Mouse (Mus musculus): ENCODE measurements around the gene Clrn3.

DNA sequence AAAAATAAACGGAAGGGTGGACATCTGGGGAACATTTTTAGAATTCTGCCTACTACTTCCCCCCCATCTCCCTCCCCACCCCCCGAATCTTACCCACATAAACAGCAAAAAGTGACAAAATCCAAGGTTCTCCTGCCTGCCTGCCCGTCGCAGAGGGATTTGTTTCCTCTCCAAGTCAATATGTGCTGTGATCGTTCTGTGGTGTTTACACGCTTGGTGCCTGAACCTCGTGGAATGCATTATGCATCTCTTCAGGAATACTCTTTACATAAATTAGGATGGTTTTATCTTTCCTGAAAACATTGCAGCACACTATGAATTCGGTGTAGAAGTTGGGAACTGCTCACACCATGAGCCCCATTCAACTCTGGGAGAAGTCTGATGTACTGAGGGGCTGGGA is 35.6 kb upstream of the Clrn3 start:
- TF ChIP-seq POLR2A (IDR thresholded peaks at IDR 0.05; ENCODE audit: low read depth, low read length) (no peak), CTCF (IDR thresholded peaks at IDR 0.05; ENCODE audit: extremely low read depth, insufficient read length, insufficient replicate concordance, low read depth, low read length) (no peak)

Data from small intestine, adult 2 months (tissue).